Mouse (Mus musculus) megakaryocyte, embryonic 14.5 days (primary cell): ENCODE data around the gene Zer1. TPM values are rescaled to one million over a fixed set of nuclear protein-coding genes. Genes with fewer than 3 reads are reported as not detected.

Experiments
- H3K27me3 ChIP-seq: replicated peaks from 2 replicates; pipeline ENCODE3; 2012; ENCODE audit warnings: inconsistent platforms
- H3K36me3 ChIP-seq: replicated peaks from 2 replicates; pipeline ENCODE3; 2012; ENCODE audit warnings: low read length, inconsistent platforms, mixed read lengths
- H3K4me1 ChIP-seq: 2 replicates; pipeline ENCODE4 v1.6.1; 2012; ENCODE audit warnings: inconsistent platforms
- H3K4me3 ChIP-seq: replicated peaks from 2 replicates; pipeline ENCODE3; 2012; ENCODE audit warnings: moderate library complexity, mild to moderate bottlenecking, inconsistent platforms
- H3K9me3 ChIP-seq: 2 replicates; pipeline ENCODE4 v1.6.1; 2012; ENCODE audit warnings: inconsistent platforms
- FLI1 ChIP-seq: IDR thresholded peaks from 2 replicates; pipeline ENCODE4 v1.6.1; 2012; ENCODE audit warnings: low read length, inconsistent platforms, mixed read lengths
- GATA1 ChIP-seq: IDR thresholded peaks from 3 replicates; pipeline ENCODE4 v1.6.1; 2012; ENCODE audit warnings: mixed read lengths, low read length, inconsistent platforms, borderline replicate concordance
- polyA plus RNA-seq: library from polyadenylated mRNA; stranded (reverse); fragments of >175 nt; gene quantifications from 2 replicates; pipeline ENCODE4 v1.2.3, GENCODE M21; 2012; ENCODE audit warnings: low replicate concordance; ENCODE audit not compliant: insufficient read depth

Gene Zer1
- polyA plus RNA-seq, 1 experiment, result 12.2 TPM

- Histone ChIP-seq H3K9me3 (no peaks in the 10 kb centered on the region), H3K4me3 (no peak overlapping the region), H3K27me3 (no peaks in the 10 kb centered on the region), H3K36me3 (peaks cover 4% of the 10 kb centered on the region), H3K4me1 (peaks cover 51% of the 10 kb centered on the region)
- TF ChIP-seq FLI1 (no peak), GATA1 (no peak)
Measured at GRCm38 (mm10) chr2:30130156-30130555, 5.8 kb upstream of the Zer1 start.

DNA sequence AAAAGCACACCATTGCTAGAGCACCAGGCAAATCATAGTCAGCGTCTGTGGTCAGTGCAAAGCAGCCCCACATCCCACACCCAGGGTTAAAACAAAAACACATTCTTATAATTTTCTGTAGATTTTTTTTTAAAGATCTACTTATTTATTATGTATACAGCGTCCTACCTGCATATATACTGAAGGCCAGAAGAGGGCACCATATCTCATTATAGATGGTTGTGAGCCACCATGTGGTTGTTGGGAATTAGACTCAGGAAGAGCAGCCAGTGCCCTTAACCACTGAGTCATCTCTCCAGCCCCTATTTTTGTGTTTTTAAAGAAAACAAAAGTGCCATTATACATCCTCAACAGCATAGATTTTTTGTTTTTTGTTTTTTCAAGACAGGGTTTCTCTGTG, 4.4 kb upstream of the Zer1 start:
- no peak overlapping the region for H3K4me3 ChIP-seq
- no peaks in the 10 kb centered on the region for H3K36me3 ChIP-seq
- no peaks in the 10 kb centered on the region for H3K9me3 ChIP-seq
- H3K27me3 ChIP-seq, result no peaks in the 10 kb centered on the region
- TF ChIP-seq FLI1, result no peak
- no peak for TF ChIP-seq GATA1
- peaks cover 50% of the 10 kb centered on the region for H3K4me1 ChIP-seq

DNA sequence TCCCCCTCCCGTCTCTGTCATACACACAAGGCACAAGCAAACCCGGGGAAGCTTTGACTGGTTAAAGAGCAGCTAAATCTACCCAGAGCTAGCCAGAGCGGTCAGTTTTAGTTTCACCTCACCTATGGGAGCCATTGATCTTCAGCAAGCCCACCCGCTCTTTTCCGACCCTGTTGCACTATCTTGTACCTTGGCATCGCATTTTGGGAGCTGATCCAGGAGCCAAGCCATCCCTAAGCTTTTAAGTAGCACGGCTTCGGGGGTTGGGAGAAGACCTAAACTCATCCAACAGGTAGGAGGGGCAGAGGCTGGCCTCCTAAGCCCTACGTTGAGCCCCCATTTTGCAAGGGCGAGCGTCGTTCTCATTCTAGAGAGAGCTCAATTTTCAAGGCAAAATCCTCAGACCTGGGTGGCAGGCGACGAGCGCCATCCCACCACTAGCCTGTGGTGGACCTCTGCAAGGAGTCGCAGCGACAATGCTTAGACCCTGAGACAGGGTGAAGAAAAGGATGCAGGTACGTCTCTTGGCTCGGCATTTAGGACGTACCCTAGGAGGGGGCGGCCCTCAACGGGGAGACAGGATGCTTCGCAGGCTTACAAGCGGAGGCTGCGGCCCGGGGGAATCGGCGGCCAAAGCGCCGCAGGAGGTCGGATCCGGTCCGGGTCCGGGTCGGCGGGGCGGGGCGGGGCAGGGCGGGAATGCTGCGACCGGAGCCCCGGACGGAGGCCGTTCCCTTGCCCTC, 485 bp downstream of the Zer1 start:
- H3K4me1 ChIP-seq, result peaks cover 72% of the 10 kb centered on the region
- TF ChIP-seq GATA1, result no peak
- no peak for TF ChIP-seq FLI1
- H3K4me3 ChIP-seq, result peak overlapping the region; percentile 99
- no peaks in the 10 kb centered on the region for H3K9me3 ChIP-seq
- peaks cover 33% of the 10 kb centered on the region for H3K36me3 ChIP-seq
- H3K27me3 ChIP-seq, result no peaks in the 10 kb centered on the region

GRCm38 (mm10) chr2:30122766-30123165, 1.6 kb downstream of the Zer1 start:
- TF ChIP-seq FLI1 (no peak), GATA1 (no peak)
- Histone ChIP-seq H3K36me3 (peaks cover 43% of the 10 kb centered on the region), H3K4me3 (peak overlapping the region; percentile 99), H3K4me1 (peaks cover 68% of the 10 kb centered on the region), H3K9me3 (no peaks in the 10 kb centered on the region), H3K27me3 (no peaks in the 10 kb centered on the region)

DNA sequence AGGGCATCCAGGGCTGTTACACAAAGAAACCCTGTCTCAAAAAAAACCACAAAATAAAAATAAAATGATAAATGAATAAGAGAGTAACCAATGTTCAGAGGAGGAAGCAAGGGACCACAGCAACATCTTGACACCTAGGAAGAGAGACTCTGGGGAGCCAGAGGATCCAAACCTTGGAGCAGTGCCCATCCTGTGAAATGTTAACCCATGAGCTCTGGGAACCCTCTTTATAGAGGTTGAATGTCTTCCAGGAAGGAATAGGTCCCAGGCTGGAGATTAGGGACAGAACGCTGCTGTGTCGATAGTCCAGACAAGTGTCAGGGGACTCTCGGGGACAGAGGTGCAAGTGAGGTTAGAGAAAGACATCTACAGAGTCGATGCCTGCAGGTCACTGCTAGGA, 4.1 kb downstream of the Zer1 start:
- Histone ChIP-seq H3K9me3 (no peaks in the 10 kb centered on the region), H3K36me3 (peaks cover 57% of the 10 kb centered on the region), H3K27me3 (no peaks in the 10 kb centered on the region), H3K4me3 (peak overlapping the region; percentile 9), H3K4me1 (peaks cover 72% of the 10 kb centered on the region)
- TF ChIP-seq GATA1 (no peak), FLI1 (no peak)

GRCm38 (mm10) chr2:30119641-30120051, 4.7 kb downstream of the Zer1 start:
- Histone ChIP-seq H3K9me3 (no peaks in the 10 kb centered on the region), H3K27me3 (no peaks in the 10 kb centered on the region), H3K4me1 (peaks cover 72% of the 10 kb centered on the region), H3K4me3 (no peak overlapping the region), H3K36me3 (peaks cover 64% of the 10 kb centered on the region)
- no peak for TF ChIP-seq FLI1
- no peak for TF ChIP-seq GATA1

DNA sequence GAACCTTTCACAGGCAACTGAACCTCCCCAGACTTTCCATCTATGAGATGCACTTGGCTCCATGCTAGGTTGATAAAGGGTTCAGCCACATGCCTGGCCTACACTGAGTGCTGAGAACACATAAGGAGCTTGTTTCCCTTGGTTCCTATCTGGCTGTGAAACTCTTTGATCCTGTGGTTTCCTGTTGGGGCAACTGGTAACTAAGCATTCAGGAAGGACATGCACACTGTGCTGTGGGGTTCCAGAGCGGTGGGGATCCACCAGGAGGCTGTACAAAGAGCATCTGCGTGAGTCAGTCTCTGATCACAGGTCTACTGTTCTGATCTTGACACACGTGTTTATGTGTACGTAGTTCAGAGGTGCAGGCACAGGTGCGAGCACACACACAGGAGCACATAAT, 11.8 kb downstream of the Zer1 start:
- Histone ChIP-seq H3K36me3 (peaks cover 80% of the 10 kb centered on the region), H3K27me3 (no peaks in the 10 kb centered on the region), H3K9me3 (no peaks in the 10 kb centered on the region), H3K4me1 (peaks cover 85% of the 10 kb centered on the region), H3K4me3 (peak overlapping the region; percentile 79)
- 0 out of 2 replicates have a peak, but pooled peaks have one; percentile 29 for TF ChIP-seq FLI1
- TF ChIP-seq GATA1, result no peak; the same call in 2 of the 3 replicates

DNA sequence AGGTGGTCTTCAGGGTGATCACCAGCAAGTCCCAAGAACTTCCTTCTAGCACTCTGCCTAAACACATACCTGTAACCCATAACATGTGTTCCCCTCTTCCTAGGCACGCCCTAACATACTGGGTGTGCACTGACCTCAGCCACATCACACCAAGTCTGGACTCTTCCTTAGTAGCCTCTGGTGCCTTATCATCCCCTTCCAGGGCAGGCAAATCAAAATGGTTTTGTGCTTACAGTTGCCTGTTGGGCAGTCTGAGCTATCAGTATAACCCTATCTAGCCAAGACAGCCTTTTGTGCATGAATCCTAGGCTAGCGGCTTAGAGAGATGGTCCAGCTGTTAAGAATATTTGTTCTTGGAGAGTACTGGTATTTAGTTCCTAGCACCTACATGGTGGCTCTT, 12.9 kb downstream of the Zer1 start:
- Histone ChIP-seq H3K27me3 (no peaks in the 10 kb centered on the region), H3K9me3 (no peaks in the 10 kb centered on the region), H3K4me3 (no peak overlapping the region), H3K36me3 (peaks cover 88% of the 10 kb centered on the region), H3K4me1 (peaks cover 86% of the 10 kb centered on the region)
- TF ChIP-seq FLI1 (no peak), GATA1 (no peak)

DNA sequence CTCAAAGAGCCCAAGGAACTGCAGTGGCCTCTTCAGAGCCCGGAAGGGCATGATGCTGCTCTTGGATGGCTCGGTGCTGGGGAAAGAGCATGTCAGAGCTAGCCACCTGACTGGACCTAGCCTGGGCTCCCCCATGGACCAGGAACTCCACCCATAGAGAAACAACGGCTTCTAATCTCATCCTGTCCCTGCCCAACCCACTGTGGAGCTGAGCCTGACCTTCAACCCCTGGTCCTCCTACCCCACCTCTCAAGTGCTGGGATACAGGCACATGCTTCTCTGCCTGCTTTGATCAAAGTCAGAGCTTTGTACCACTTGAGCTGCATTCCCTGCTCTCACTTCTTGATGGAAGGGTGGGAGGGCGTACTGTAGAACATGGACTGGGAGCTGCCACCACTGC, 16.1 kb downstream of the Zer1 start:
- peaks cover 2% of the 10 kb centered on the region for H3K27me3 ChIP-seq
- TF ChIP-seq FLI1 (no peak), GATA1 (no peak)
- no peaks in the 10 kb centered on the region for H3K9me3 ChIP-seq
- no peak overlapping the region for H3K4me3 ChIP-seq
- peaks cover 92% of the 10 kb centered on the region for H3K36me3 ChIP-seq
- peaks cover 68% of the 10 kb centered on the region for H3K4me1 ChIP-seq

DNA sequence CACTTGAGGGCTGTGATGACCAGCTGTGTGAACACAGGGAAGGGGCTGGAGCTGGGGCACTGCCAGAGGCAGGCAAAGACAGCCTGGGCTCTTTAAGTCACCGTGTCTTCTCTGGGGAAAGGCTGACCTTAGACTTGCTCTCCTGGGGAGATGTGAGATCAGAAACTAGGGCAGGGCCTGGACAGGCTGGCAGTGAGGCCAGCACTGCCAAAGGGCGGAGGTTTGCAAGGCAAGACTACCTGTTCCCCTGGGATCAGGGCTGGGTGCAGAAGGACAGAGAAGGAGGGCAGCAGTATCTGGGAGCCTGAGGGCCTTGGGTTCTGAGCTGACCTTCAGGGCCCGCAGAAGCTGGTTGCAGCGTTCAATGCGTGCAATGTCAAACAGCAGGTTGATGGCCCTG, 16.7 kb downstream of the Zer1 start:
- peaks cover 92% of the 10 kb centered on the region for H3K36me3 ChIP-seq
- peaks cover 62% of the 10 kb centered on the region for H3K4me1 ChIP-seq
- no peak overlapping the region for H3K4me3 ChIP-seq
- no peak for TF ChIP-seq FLI1
- TF ChIP-seq GATA1, result no peak
- no peaks in the 10 kb centered on the region for H3K9me3 ChIP-seq
- H3K27me3 ChIP-seq, result peaks cover 2% of the 10 kb centered on the region
